Mouse (Mus musculus) myocyte (in vitro differentiated cells): ENCODE measurements around the gene Zfp839.

ENCODE experiments used
- POLR2A ChIP-seq: IDR thresholded peaks from one replicate; pipeline ENCODE4 v1.6.1; 2011; ENCODE audit warnings: low read depth, mild to moderate bottlenecking, control low read depth, moderate library complexity; ENCODE audit not compliant: insufficient read length
- REST ChIP-seq: IDR thresholded peaks from one replicate; pipeline ENCODE4 v1.6.1; 2011; ENCODE audit warnings: mild to moderate bottlenecking, control low read depth, moderate library complexity; ENCODE audit not compliant: insufficient read depth, insufficient read length
- TCF12 ChIP-seq: IDR thresholded peaks from one replicate; pipeline ENCODE4 v1.6.1; 2011; ENCODE audit warnings: mild to moderate bottlenecking, control low read depth; ENCODE audit not compliant: poor library complexity, insufficient read depth, severe bottlenecking
- USF1 ChIP-seq: IDR thresholded peaks from one replicate; pipeline ENCODE4 v1.6.1; 2011; ENCODE audit warnings: low read depth, mild to moderate bottlenecking, control low read depth, moderate library complexity

- TF ChIP-seq POLR2A (peak; percentile 69), TCF12 (no peak), USF1 (no peak), REST (no peak)
Observed at GRCm38 (mm10) chr12:110840348-110841198, 9.5 kb upstream of the Zfp839 start, which contains the start of gene Mok.
